Mouse (Mus musculus) heart, postnatal 0 days (tissue): ENCODE results near the gene Ccdc57.
"Not testable (repeated sequence)": the region's sequence is repeated elsewhere in the genome, so short reads cannot be mapped to it uniquely, and the experiment has no call there.

Experiments used
- CTCF ChIP-seq: IDR thresholded peaks from 2 replicates; pipeline ENCODE4 v1.5.1; 2016; ENCODE audit warnings: antibody characterized with exemption, control low read depth, low read depth
- EP300 ChIP-seq: IDR thresholded peaks from 2 replicates; pipeline ENCODE4 v1.6.1; 2016; ENCODE audit warnings: antibody characterized with exemption, low read depth

GRCm38 (mm10) chr11:120832962-120833361 lies 99.7 kb downstream of the Ccdc57 start:
- TF ChIP-seq EP300, CTCF: not testable (repeated sequence)
